Mouse (Mus musculus): ENCODE measurements around the gene Kcnj11. TPM values are rescaled to one million over a fixed set of nuclear protein-coding genes. Genes with fewer than 3 reads are reported as not detected.

Kcnj11 gene
- total RNA-seq, 2 experiments from 2014 or later, result not detected

- no peak for ATAC-seq (replicated peaks; ENCODE audit: low FRiP score, low TSS enrichment, poor library complexity, severe bottlenecking)
Observed at GRCm38 (mm10) chr7:46110079-46110478, 9.5 kb upstream of the Kcnj11 start.

- ATAC-seq (replicated peaks; ENCODE audit: low FRiP score, low TSS enrichment, poor library complexity, severe bottlenecking), result no peak
Observed at GRCm38 (mm10) chr7:46105484-46105883, 4.9 kb upstream of the Kcnj11 start.

GRCm38 (mm10) chr7:46104256-46104915 lies 3.8 kb upstream of the Kcnj11 start:
- no peak for ATAC-seq (replicated peaks; ENCODE audit: low FRiP score, low TSS enrichment, poor library complexity, severe bottlenecking)

GRCm38 (mm10) chr7:46103771-46104170 lies 3.2 kb upstream of the Kcnj11 start:
- no peak for ATAC-seq (replicated peaks; ENCODE audit: low FRiP score, low TSS enrichment, poor library complexity, severe bottlenecking)

GRCm38 (mm10) chr7:46103075-46103591 lies 2.6 kb upstream of the Kcnj11 start:
- no peak for ATAC-seq (replicated peaks; ENCODE audit: low FRiP score, low TSS enrichment, poor library complexity, severe bottlenecking)

GRCm38 (mm10) chr7:46099682-46100081 lies 882 bp downstream of the Kcnj11 start:
- ATAC-seq (replicated peaks; ENCODE audit: low FRiP score, low TSS enrichment, poor library complexity, severe bottlenecking), result no peak

GRCm38 (mm10) chr7:46098919-46099286 lies 1.7 kb downstream of the Kcnj11 start:
- ATAC-seq (replicated peaks; ENCODE audit: low FRiP score, low TSS enrichment, poor library complexity, severe bottlenecking), result no peak

- ATAC-seq (replicated peaks; ENCODE audit: low FRiP score, low TSS enrichment, poor library complexity, severe bottlenecking), result no peak
Observed at GRCm38 (mm10) chr7:46098221-46098918, 2.2 kb downstream of the Kcnj11 start.

- ATAC-seq (replicated peaks; ENCODE audit: low FRiP score, low TSS enrichment, poor library complexity, severe bottlenecking), result no peak
Observed at GRCm38 (mm10) chr7:46097319-46097783, 3.2 kb downstream of the Kcnj11 start.

GRCm38 (mm10) chr7:46096136-46096535 lies 4.4 kb downstream of the Kcnj11 start:
- peak; percentile 77 for ATAC-seq (replicated peaks; ENCODE audit: low FRiP score, low TSS enrichment, poor library complexity, severe bottlenecking)

- ATAC-seq (replicated peaks; ENCODE audit: low FRiP score, low TSS enrichment, poor library complexity, severe bottlenecking), result no peak
Observed at GRCm38 (mm10) chr7:46092803-46093202, 7.8 kb downstream of the Kcnj11 start.

GRCm38 (mm10) chr7:46088241-46088640 lies 12.3 kb downstream of the Kcnj11 start:
- ATAC-seq (replicated peaks; ENCODE audit: low FRiP score, low TSS enrichment, poor library complexity, severe bottlenecking), result no peak

GRCm38 (mm10) chr7:46086378-46086777 lies 14.2 kb downstream of the Kcnj11 start:
- ATAC-seq (replicated peaks; ENCODE audit: low FRiP score, low TSS enrichment, poor library complexity, severe bottlenecking), result no peak

- ATAC-seq (replicated peaks; ENCODE audit: low FRiP score, low TSS enrichment, poor library complexity, severe bottlenecking), result no peak
Observed at GRCm38 (mm10) chr7:46084839-46085513, 15.6 kb downstream of the Kcnj11 start.

GRCm38 (mm10) chr7:46084024-46084423 lies 16.5 kb downstream of the Kcnj11 start:
- no peak for ATAC-seq (replicated peaks; ENCODE audit: low FRiP score, low TSS enrichment, poor library complexity, severe bottlenecking)

- no peak for ATAC-seq (replicated peaks; ENCODE audit: low FRiP score, low TSS enrichment, poor library complexity, severe bottlenecking)
Observed at GRCm38 (mm10) chr7:46077675-46078074, 22.9 kb downstream of the Kcnj11 start.

GRCm38 (mm10) chr7:46076844-46077243 lies 23.7 kb downstream of the Kcnj11 start:
- ATAC-seq (replicated peaks; ENCODE audit: low FRiP score, low TSS enrichment, poor library complexity, severe bottlenecking), result peak; percentile 61; the same call in 1 of the 2 replicates

GRCm38 (mm10) chr7:46068831-46069230 lies 31.7 kb downstream of the Kcnj11 start:
- ATAC-seq (replicated peaks; ENCODE audit: low FRiP score, low TSS enrichment, poor library complexity, severe bottlenecking), result no peak

GRCm38 (mm10) chr7:46063296-46063695 lies 37.3 kb downstream of the Kcnj11 start:
- no peak for ATAC-seq (replicated peaks; ENCODE audit: low FRiP score, low TSS enrichment, poor library complexity, severe bottlenecking)

GRCm38 (mm10) chr7:46061614-46062013 lies 39.0 kb downstream of the Kcnj11 start:
- ATAC-seq (replicated peaks; ENCODE audit: low FRiP score, low TSS enrichment, poor library complexity, severe bottlenecking), result no peak
